Mouse (Mus musculus) kidney, postnatal 0 days (tissue): ENCODE results near the gene Dcn. TPM values are rescaled to one million over a fixed set of nuclear protein-coding genes. Genes with fewer than 3 reads are reported as not detected.

Experiments used
- ATAC-seq: fragments of 200-750 bp; cut with Nextera tagmentation; replicated peaks from 2 replicates; pipeline ENCODE4 v1.8.0; 2017; ENCODE audit warnings: low read depth, moderate number of reproducible peaks, moderate TSS enrichment, moderate library complexity; ENCODE audit not compliant: low FRiP score
- DNase-seq: peaks from one replicate; pipeline ENCODE4 v3.0.0-alpha.2; 2016; ENCODE audit warnings: low spot score
- H3K27ac ChIP-seq: fragments of 300-500 bp; sonication (generic); 2 replicates; pipeline ENCODE4 v1.5.1; 2014; ENCODE audit warnings: mild to moderate bottlenecking
- H3K27me3 ChIP-seq: fragments of 300-500 bp; sonication (generic); 2 replicates; pipeline ENCODE4 v1.6.1; 2014; ENCODE audit warnings: low read length, mixed read lengths; ENCODE audit not compliant: insufficient read depth
- H3K36me3 ChIP-seq: fragments of 300-500 bp; sonication (generic); 2 replicates; pipeline ENCODE4 v1.6.1; 2014; ENCODE audit warnings: low read length, mixed read lengths; ENCODE audit not compliant: insufficient read depth
- H3K4me1 ChIP-seq: fragments of 300-500 bp; sonication (generic); replicated peaks from 2 replicates; pipeline ENCODE4 v1.6.1; 2014; ENCODE audit warnings: antibody characterized with exemption, low read length, mixed read lengths; ENCODE audit not compliant: insufficient read depth
- H3K4me2 ChIP-seq: fragments of 300-500 bp; sonication (generic); 2 replicates; pipeline ENCODE4 v1.6.1; 2014; ENCODE audit warnings: mild to moderate bottlenecking, low read length, moderate library complexity, mixed read lengths
- H3K4me3 ChIP-seq: fragments of 300-500 bp; sonication (generic); replicated peaks from 2 replicates; pipeline ENCODE4 v1.5.1; 2014; ENCODE audit warnings: low read depth, low read length
- H3K9ac ChIP-seq: fragments of 300-500 bp; sonication (generic); 2 replicates; pipeline ENCODE4 v1.6.1; 2014; ENCODE audit warnings: low read depth, low read length
- H3K9me3 ChIP-seq: fragments of 300-500 bp; sonication (generic); replicated peaks from 2 replicates; pipeline ENCODE4 v1.6.1; 2016; ENCODE audit warnings: low read length, inconsistent platforms, mixed read lengths
- CTCF ChIP-seq: IDR thresholded peaks from 2 replicates; pipeline ENCODE4 v1.5.1; 2016; ENCODE audit warnings: antibody characterized with exemption, low read depth, mild to moderate bottlenecking, moderate library complexity
- WGBS: fragments of 180-500 bp; shearing (Covaris S2); extraction: QIAGEN DNeasy Blood & Tissue Kit; methylation state at CpG from one replicate; pipeline ENCODE4 v1.1.7; 2014; 5-methylcytosine and 5-hydroxymethylcytosine counted together
- polyA plus RNA-seq: library from polyadenylated mRNA; unstranded; fragments of >200 nt; fragmentation: Nextera tagmentation; extraction: Ambion mirVana; gene quantifications from 2 replicates; pipeline ENCODE4 v1.2.1, GENCODE M21; 2015

The Dcn gene
- polyA plus RNA-seq, 1 experiment from 2014 or later: 199 TPM

DNA sequence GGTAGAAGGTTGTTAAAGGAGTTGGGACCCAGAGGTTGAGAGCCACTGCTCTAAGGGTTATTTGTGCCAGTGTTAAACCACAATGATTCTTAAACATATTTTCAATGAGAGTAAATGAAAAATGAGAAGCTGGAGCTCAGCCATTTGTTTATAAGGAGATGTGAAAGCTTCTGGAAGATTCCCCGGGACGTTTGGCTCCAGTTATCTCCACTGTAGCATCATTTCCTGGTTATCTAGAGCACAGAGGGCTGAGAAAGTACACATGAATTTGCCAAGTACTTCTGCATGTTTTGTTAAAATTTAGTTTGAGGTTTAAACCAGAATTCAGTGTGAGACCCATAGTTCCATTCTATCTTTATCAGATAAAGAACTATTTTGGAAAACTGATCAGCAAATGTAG is 5.7 kb downstream of the Dcn start:
- DNase-seq (no peak), ATAC-seq (no peak)
- H3K9me3 ChIP-seq: no peaks in the 10 kb centered on the region
- H3K9ac ChIP-seq: no peak overlapping the region
- no peak overlapping the region for H3K4me2 ChIP-seq
- H3K27ac ChIP-seq: no peak overlapping the region
- TF ChIP-seq CTCF: no peak
- H3K4me1 ChIP-seq: 0 out of 2 replicates have a peak, but pooled peaks cover 3% of the 10 kb centered on the region
- no peaks in the 10 kb centered on the region for H3K27me3 ChIP-seq
- no peak overlapping the region for H3K4me3 ChIP-seq
- H3K36me3 ChIP-seq: no peaks in the 10 kb centered on the region
- whole genome bisulfite sequencing: 51% methylated on average over 2 of the region's 2 CpGs

DNA sequence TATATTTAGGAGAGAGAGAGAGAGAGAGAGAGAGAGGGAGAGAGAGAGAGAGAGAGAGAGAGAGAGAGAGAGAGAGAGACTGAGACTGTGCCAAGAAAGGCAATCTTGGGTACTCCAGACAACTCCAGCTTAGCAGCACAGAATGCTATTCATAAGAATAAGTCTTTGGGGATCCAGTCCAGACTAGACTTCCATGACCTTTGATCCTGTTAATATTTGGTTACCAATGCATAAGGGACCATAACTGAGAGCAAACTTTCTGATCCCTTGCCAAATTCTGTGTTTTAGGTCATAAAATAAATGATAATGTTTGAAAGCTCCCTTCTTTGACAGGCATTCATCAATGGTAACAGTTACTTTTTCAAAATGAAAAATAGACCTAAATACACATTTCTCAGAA is 6.7 kb downstream of the Dcn start:
- no peak for DNase-seq
- Histone ChIP-seq H3K4me2 (no peak overlapping the region), H3K9me3 (no peaks in the 10 kb centered on the region), H3K27me3 (no peaks in the 10 kb centered on the region), H3K4me1 (0 out of 2 replicates have a peak, but pooled peaks cover 3% of the 10 kb centered on the region), H3K36me3 (no peaks in the 10 kb centered on the region), H3K9ac (no peak overlapping the region), H3K4me3 (no peak overlapping the region), H3K27ac (no peak overlapping the region)
- no peak for ATAC-seq
- TF ChIP-seq CTCF: no peak

- no peak for ATAC-seq
- H3K27ac ChIP-seq: no peak overlapping the region
- no peaks in the 10 kb centered on the region for H3K36me3 ChIP-seq
- no peak overlapping the region for H3K4me3 ChIP-seq
- no peak overlapping the region for H3K4me2 ChIP-seq
- DNase-seq: no peak
- 92% methylated on average over 6 of the region's 6 CpGs for WGBS
- 0 out of 2 replicates have a peak, but pooled peaks cover 3% of the 10 kb centered on the region for H3K4me1 ChIP-seq
- H3K9me3 ChIP-seq: no peaks in the 10 kb centered on the region
- H3K9ac ChIP-seq: no peak overlapping the region
- H3K27me3 ChIP-seq: no peaks in the 10 kb centered on the region
- TF ChIP-seq CTCF: no peak
Observed at GRCm38 (mm10) chr10:97487269-97487989, 8.0 kb downstream of the Dcn start.

- Histone ChIP-seq H3K9ac (no peak overlapping the region), H3K4me1 (no peaks in the 10 kb centered on the region), H3K4me3 (no peak overlapping the region), H3K27me3 (no peaks in the 10 kb centered on the region), H3K4me2 (no peak overlapping the region), H3K27ac (no peak overlapping the region), H3K36me3 (no peaks in the 10 kb centered on the region), H3K9me3 (no peaks in the 10 kb centered on the region)
- WGBS: 76% methylated on average over 4 of the region's 4 CpGs
- DNase-seq (no peak), ATAC-seq (no peak)
- no peak for TF ChIP-seq CTCF
Observed at GRCm38 (mm10) chr10:97492367-97492980, 13.1 kb downstream of the Dcn start.

- Histone ChIP-seq H3K27ac (no peak overlapping the region), H3K36me3 (no peaks in the 10 kb centered on the region), H3K4me3 (no peak overlapping the region), H3K4me1 (no peaks in the 10 kb centered on the region), H3K27me3 (no peaks in the 10 kb centered on the region), H3K9ac (no peak overlapping the region), H3K9me3 (no peaks in the 10 kb centered on the region), H3K4me2 (no peak overlapping the region)
- DNase-seq (no peak), ATAC-seq (no peak)
- 59% methylated on average over 5 of the region's 5 CpGs for WGBS
- no peak for TF ChIP-seq CTCF
Observed at GRCm38 (mm10) chr10:97497646-97498045, 18.2 kb downstream of the Dcn start.

GRCm38 (mm10) chr10:97523366-97523765 is 44.0 kb downstream of the Dcn start:
- TF ChIP-seq CTCF: no peak

More at GRCm38 (mm10) chr10:97523366-97523765, 44.0 kb downstream of the Dcn start:
- H3K4me1 ChIP-seq: no peaks in the 10 kb centered on the region
- H3K36me3 ChIP-seq: no peaks in the 10 kb centered on the region
- DNase-seq: no peak
- H3K9me3 ChIP-seq: no peaks in the 10 kb centered on the region
- no peak overlapping the region for H3K4me3 ChIP-seq
- no peak for ATAC-seq
- H3K27me3 ChIP-seq: no peaks in the 10 kb centered on the region
- no peak overlapping the region for H3K4me2 ChIP-seq
- WGBS: 72% methylated on average over 3 of the region's 3 CpGs
- no peak overlapping the region for H3K27ac ChIP-seq
- no peak overlapping the region for H3K9ac ChIP-seq
